Mouse (Mus musculus): ENCODE results near the gene Ebf1. TPM values are rescaled to one million over a fixed set of nuclear protein-coding genes. Genes with fewer than 3 reads are reported as not detected.

The Ebf1 gene
- polyA plus RNA-seq, 1 experiment from 2014 or later, result 10.0 TPM

GRCm38 (mm10) chr11:44685911-44686361 is 68.8 kb downstream of the Ebf1 start:
- Histone ChIP-seq H3K36me3 (ENCODE audit: control insufficient read depth, insufficient read depth, low read length) (no peaks in the 10 kb centered on the region), H3K4me3 (ENCODE audit: low read depth, low read length) (no peak overlapping the region), H3K9ac (ENCODE audit: low read length) (no peak overlapping the region), H3K4me2 (ENCODE audit: low read length) (peak overlapping the region; percentile 34), H3K27me3 (replicated peaks; ENCODE audit: control insufficient read depth, insufficient read depth, low read length) (no peaks in the 10 kb centered on the region), H3K27ac (ENCODE audit: low read depth) (peak overlapping the region; percentile 39; the same call in 1 of the 2 replicates), H3K4me1 (replicated peaks; ENCODE audit: control insufficient read depth, insufficient read depth, low read length) (peaks cover 3% of the 10 kb centered on the region; the same call in 1 of the 2 replicates), H3K9me3 (ENCODE audit: control insufficient read depth, low read length) (no peaks in the 10 kb centered on the region)
- DNase-seq (ENCODE audit: low spot score) (no peak), ATAC-seq (replicated peaks; ENCODE audit: low FRiP score, low TSS enrichment, low read depth) (no peak)
- WGBS, result 22% methylated on average over 21 of the region's 21 CpGs

DNA sequence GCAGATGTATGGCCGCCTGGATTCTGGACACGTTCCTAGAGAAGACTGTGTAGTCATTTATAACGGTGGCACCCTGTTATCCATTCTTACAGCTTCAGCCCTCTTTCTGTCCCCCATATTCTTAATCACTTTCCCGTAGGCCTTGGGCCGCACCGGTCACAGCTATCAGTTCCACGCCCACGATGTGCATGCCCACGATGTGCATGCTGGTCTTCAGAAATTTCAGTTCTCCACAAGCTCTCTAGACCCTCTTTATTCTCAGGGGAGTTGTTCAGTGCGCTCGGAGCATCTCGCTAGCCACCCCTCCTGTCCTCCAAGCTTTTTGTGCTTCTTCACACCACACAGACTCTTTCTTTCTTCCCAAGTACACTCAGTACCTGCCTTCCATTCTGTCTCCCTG is 69.3 kb downstream of the Ebf1 start:
- no peaks in the 10 kb centered on the region for H3K9me3 ChIP-seq (ENCODE audit: control insufficient read depth, low read length)

DNA sequence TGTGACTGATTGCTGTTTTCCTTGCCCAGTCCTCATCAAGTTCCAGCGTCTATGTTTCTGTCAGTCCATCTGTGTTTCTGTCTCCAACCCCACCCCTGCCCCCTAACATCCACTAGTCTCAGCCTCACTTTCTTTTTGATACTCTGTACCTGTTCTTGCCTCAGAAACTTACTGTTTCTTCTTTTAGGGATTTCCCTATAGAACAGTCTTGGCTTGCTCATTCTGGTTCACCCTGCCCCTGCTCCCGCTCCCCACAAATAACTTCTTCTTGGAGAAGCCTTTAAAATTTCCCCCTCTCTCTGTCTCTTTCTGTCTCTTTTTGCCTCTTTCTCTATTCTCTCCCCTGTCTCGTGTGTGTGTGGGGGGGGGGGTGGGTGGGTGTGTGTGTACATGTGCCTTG is 71.4 kb downstream of the Ebf1 start:
- peaks cover 3% of the 10 kb centered on the region; the same call in 1 of the 2 replicates for H3K4me1 ChIP-seq (replicated peaks; ENCODE audit: control insufficient read depth, insufficient read depth, low read length)
- no peak overlapping the region for H3K9ac ChIP-seq (ENCODE audit: low read length)
- no peaks in the 10 kb centered on the region for H3K36me3 ChIP-seq (ENCODE audit: control insufficient read depth, insufficient read depth, low read length)
- 79% methylated on average over 3 of the region's 3 CpGs for WGBS
- no peaks in the 10 kb centered on the region for H3K27me3 ChIP-seq (replicated peaks; ENCODE audit: control insufficient read depth, insufficient read depth, low read length)
- H3K4me3 ChIP-seq (ENCODE audit: low read depth, low read length), result no peak overlapping the region
- no peaks in the 10 kb centered on the region for H3K9me3 ChIP-seq (ENCODE audit: control insufficient read depth, low read length)
- DNase-seq (ENCODE audit: low spot score) (no peak), ATAC-seq (replicated peaks; ENCODE audit: low FRiP score, low TSS enrichment, low read depth) (no peak)
- no peak overlapping the region for H3K27ac ChIP-seq (ENCODE audit: low read depth)
- no peak overlapping the region for H3K4me2 ChIP-seq (ENCODE audit: low read length)

More for the DNA sequence above, 69.3 kb downstream of the Ebf1 start:
- H3K9ac ChIP-seq (ENCODE audit: low read length), result no peak overlapping the region
- DNase-seq (ENCODE audit: low spot score), result no peak
- no peak overlapping the region for H3K27ac ChIP-seq (ENCODE audit: low read depth)
- peaks cover 3% of the 10 kb centered on the region; the same call in 1 of the 2 replicates for H3K4me1 ChIP-seq (replicated peaks; ENCODE audit: control insufficient read depth, insufficient read depth, low read length)
- no peaks in the 10 kb centered on the region for H3K27me3 ChIP-seq (replicated peaks; ENCODE audit: control insufficient read depth, insufficient read depth, low read length)
- ATAC-seq (replicated peaks; ENCODE audit: low FRiP score, low TSS enrichment, low read depth), result no peak
- 72% methylated on average over 12 of the region's 12 CpGs for WGBS
- peak overlapping the region; percentile 34 for H3K4me2 ChIP-seq (ENCODE audit: low read length)
- no peak overlapping the region for H3K4me3 ChIP-seq (ENCODE audit: low read depth, low read length)
- no peaks in the 10 kb centered on the region for H3K36me3 ChIP-seq (ENCODE audit: control insufficient read depth, insufficient read depth, low read length)

GRCm38 (mm10) chr11:44689571-44690264 is 72.6 kb downstream of the Ebf1 start:
- Histone ChIP-seq H3K4me3 (ENCODE audit: low read depth, low read length) (no peak overlapping the region), H3K27me3 (replicated peaks; ENCODE audit: control insufficient read depth, insufficient read depth, low read length) (no peaks in the 10 kb centered on the region), H3K4me2 (ENCODE audit: low read length) (no peak overlapping the region), H3K27ac (ENCODE audit: low read depth) (no peak overlapping the region), H3K4me1 (replicated peaks; ENCODE audit: control insufficient read depth, insufficient read depth, low read length) (peaks cover under 1% of the 10 kb centered on the region; the same call in 1 of the 2 replicates), H3K9me3 (ENCODE audit: control insufficient read depth, low read length) (no peaks in the 10 kb centered on the region), H3K9ac (ENCODE audit: low read length) (no peak overlapping the region), H3K36me3 (ENCODE audit: control insufficient read depth, insufficient read depth, low read length) (no peaks in the 10 kb centered on the region)
- 76% methylated on average over 7 of the region's 7 CpGs for WGBS
- ATAC-seq (replicated peaks; ENCODE audit: low FRiP score, low TSS enrichment, low read depth), result no peak
- no peak for DNase-seq (ENCODE audit: low spot score)

DNA sequence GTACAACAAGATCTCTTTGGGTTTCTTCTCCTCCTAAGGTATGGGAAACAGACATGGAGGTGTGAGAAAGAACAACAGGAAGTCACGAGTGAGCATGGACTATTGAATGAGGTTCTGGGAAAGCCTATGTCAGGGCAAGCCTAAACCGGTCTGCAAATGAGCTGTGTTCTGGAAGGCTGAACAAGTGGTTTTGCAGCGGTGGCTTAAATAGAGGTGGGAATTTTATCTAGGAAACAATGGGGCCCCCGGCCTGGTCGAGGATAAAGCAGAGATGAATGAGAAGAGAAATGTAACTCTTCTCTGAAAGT is 73.1 kb downstream of the Ebf1 start:
- H3K9ac ChIP-seq (ENCODE audit: low read length), result no peak overlapping the region
- 87% methylated on average over 5 of the region's 5 CpGs for WGBS

GRCm38 (mm10) chr11:44695416-44695815 is 78.3 kb downstream of the Ebf1 start:
- Histone ChIP-seq H3K4me3 (ENCODE audit: low read depth, low read length) (no peak overlapping the region), H3K27ac (ENCODE audit: low read depth) (no peak overlapping the region), H3K27me3 (replicated peaks; ENCODE audit: control insufficient read depth, insufficient read depth, low read length) (no peaks in the 10 kb centered on the region), H3K9me3 (ENCODE audit: control insufficient read depth, low read length) (no peaks in the 10 kb centered on the region), H3K9ac (ENCODE audit: low read length) (no peak overlapping the region), H3K36me3 (ENCODE audit: control insufficient read depth, insufficient read depth, low read length) (no peaks in the 10 kb centered on the region), H3K4me2 (ENCODE audit: low read length) (no peak overlapping the region), H3K4me1 (replicated peaks; ENCODE audit: control insufficient read depth, insufficient read depth, low read length) (peaks cover 6% of the 10 kb centered on the region; the same call in 1 of the 2 replicates)
- no peak for ATAC-seq (replicated peaks; ENCODE audit: low FRiP score, low TSS enrichment, low read depth)
- DNase-seq (ENCODE audit: low spot score), result no peak
- WGBS, result 93% methylated on average over 9 of the region's 9 CpGs

More for the DNA sequence above, 73.1 kb downstream of the Ebf1 start:
- Histone ChIP-seq H3K4me1 (replicated peaks; ENCODE audit: control insufficient read depth, insufficient read depth, low read length) (no peaks in the 10 kb centered on the region; the same call in 1 of the 2 replicates), H3K27me3 (replicated peaks; ENCODE audit: control insufficient read depth, insufficient read depth, low read length) (no peaks in the 10 kb centered on the region), H3K4me3 (ENCODE audit: low read depth, low read length) (no peak overlapping the region), H3K9me3 (ENCODE audit: control insufficient read depth, low read length) (no peaks in the 10 kb centered on the region), H3K27ac (ENCODE audit: low read depth) (no peak overlapping the region), H3K36me3 (ENCODE audit: control insufficient read depth, insufficient read depth, low read length) (no peaks in the 10 kb centered on the region), H3K4me2 (ENCODE audit: low read length) (no peak overlapping the region)
- ATAC-seq (replicated peaks; ENCODE audit: low FRiP score, low TSS enrichment, low read depth) (no peak), DNase-seq (ENCODE audit: low spot score) (no peak)

GRCm38 (mm10) chr11:44696539-44697201 is 79.6 kb downstream of the Ebf1 start:
- Histone ChIP-seq H3K27me3 (replicated peaks; ENCODE audit: control insufficient read depth, insufficient read depth, low read length) (no peaks in the 10 kb centered on the region), H3K9ac (ENCODE audit: low read length) (no peak overlapping the region), H3K27ac (ENCODE audit: low read depth) (no peak overlapping the region), H3K36me3 (ENCODE audit: control insufficient read depth, insufficient read depth, low read length) (no peaks in the 10 kb centered on the region), H3K4me3 (ENCODE audit: low read depth, low read length) (no peak overlapping the region), H3K4me1 (replicated peaks; ENCODE audit: control insufficient read depth, insufficient read depth, low read length) (peaks cover 6% of the 10 kb centered on the region), H3K9me3 (ENCODE audit: control insufficient read depth, low read length) (no peaks in the 10 kb centered on the region), H3K4me2 (ENCODE audit: low read length) (peak overlapping the region; percentile 33)
- WGBS, result 14% methylated on average over 16 of the region's 16 CpGs
- DNase-seq (ENCODE audit: low spot score) (no peak), ATAC-seq (replicated peaks; ENCODE audit: low FRiP score, low TSS enrichment, low read depth) (no peak)

DNA sequence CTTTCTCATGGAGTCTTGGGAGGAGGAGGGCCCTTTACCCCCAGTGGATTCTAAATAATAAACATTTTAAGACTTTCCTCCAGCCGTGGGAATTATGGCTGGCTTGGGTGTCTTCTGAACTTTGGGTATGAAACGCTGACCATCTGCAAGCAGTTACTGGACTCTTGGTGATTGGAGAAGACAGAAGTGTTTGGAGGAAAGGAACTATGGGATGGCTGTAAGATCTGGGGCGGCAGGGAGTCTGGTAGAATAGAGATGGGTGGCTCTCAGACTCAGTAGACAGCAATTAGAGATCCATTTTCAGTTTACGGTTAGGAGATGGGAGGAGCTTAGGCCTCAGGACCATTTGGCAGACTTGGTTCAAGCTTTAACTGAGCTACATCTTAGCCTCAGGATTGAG is 83.1 kb downstream of the Ebf1 start:
- ATAC-seq (replicated peaks; ENCODE audit: low FRiP score, low TSS enrichment, low read depth) (no peak), DNase-seq (ENCODE audit: low spot score) (no peak)
- H3K27me3 ChIP-seq (replicated peaks; ENCODE audit: control insufficient read depth, insufficient read depth, low read length), result no peaks in the 10 kb centered on the region
- no peak overlapping the region for H3K4me3 ChIP-seq (ENCODE audit: low read depth, low read length)
- H3K36me3 ChIP-seq (ENCODE audit: control insufficient read depth, insufficient read depth, low read length), result no peaks in the 10 kb centered on the region
- no peak overlapping the region for H3K4me2 ChIP-seq (ENCODE audit: low read length)
- H3K27ac ChIP-seq (ENCODE audit: low read depth), result no peak overlapping the region
- WGBS, result 52% methylated on average over 4 of the region's 4 CpGs
- H3K4me1 ChIP-seq (replicated peaks; ENCODE audit: control insufficient read depth, insufficient read depth, low read length), result peaks cover 6% of the 10 kb centered on the region
- H3K9me3 ChIP-seq (ENCODE audit: control insufficient read depth, low read length), result no peaks in the 10 kb centered on the region
- H3K9ac ChIP-seq (ENCODE audit: low read length), result no peak overlapping the region
